Mouse (Mus musculus): ENCODE results near the gene Atg4b.
A peak's percentile ranks its signal among the peaks of the same experiment; 100 is the strongest.
"Not testable (repeated sequence)": the region's sequence is repeated elsewhere in the genome, so short reads cannot be mapped to it uniquely, and the experiment has no call there.

Atg4b gene

DNA sequence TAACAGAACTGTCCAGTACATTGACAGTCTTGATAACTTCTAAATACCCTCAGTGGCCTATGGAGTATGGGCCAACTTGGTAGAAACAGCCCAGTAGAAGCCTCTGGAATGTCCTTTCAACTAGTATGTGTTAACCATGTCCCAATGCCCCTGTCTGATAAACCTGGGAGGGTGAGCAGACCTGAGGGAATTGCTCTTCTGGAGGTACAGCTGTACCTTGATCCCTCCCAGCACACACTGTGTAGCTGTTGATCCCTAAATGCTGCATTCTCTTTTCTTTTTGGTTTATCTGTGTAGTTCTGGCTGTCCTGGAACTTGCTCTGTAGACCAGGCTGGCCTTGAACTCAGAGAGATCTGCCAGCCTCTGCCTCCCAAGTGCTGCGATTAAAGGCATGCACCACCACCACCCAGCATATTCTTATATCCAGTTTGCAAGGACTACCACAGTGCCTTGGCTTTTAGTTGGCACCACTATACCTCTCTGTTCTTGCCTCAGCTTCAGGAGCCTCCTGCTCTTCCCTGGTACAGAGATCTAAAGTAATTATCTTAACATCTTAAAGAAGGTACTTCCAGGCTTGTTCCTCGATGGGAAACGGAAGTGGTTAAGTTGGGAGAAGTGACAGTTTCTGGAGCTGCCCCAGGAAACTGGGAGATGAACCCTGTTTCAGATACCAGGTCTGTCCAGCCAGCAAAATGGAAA is 72.6 kb downstream of the Atg4b start:
- no peak for DNase-seq

DNA sequence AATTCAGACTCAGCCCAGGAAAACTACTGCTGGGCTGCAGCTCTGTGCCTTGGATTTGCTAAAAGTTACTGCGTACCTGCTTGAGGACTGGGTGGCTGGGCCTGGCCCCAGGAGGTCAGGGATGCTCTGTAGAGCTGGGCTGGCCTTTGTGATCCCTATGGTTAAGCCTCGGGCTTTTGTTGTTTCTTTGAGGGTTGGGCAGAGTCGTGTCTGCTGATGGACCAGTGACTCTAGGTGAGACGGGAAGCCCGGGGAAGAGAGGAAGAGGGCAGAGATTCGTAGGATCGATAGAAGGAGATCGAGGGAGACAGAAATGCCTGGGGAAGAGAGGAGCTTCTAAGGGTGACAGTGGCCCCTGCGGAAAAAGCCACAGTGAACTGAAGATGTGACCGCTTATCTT is 73.3 kb downstream of the Atg4b start, which contains the start of gene D2hgdh:
Gene D2hgdh, plus strand, starts transcription at position 301 of the 400 bp plus-strand sequence.
- DNase-seq: no peak

DNA sequence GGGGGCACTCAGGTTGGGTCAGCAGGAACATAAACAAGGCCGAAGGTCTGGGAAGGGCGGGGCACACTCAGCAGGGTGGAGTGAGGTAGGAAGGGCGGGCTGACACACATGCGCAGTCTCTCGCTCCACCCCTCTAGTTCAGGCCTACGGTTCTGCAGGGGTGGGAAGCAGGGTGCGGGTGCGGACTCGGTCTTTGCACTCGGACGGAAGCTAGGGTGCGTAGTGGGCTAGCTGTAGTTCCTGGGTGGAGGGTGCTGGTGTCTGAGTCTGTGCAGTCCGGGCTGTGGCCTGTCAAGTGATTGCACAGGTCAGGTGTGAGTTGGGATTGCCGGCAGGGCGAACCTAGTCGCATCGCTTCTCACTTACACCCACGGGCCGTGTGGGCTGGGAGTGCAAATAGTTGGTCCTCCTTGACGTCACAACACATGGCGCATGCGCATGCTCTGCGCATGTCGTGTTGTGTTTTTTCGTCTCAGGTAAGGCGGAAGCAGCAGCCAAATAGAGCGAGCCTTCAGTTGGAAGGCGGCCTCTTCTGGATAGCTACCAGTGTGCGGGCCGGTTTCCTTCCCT is 73.9 kb downstream of the Atg4b start:
- DNase-seq: peak; percentile 97

DNA sequence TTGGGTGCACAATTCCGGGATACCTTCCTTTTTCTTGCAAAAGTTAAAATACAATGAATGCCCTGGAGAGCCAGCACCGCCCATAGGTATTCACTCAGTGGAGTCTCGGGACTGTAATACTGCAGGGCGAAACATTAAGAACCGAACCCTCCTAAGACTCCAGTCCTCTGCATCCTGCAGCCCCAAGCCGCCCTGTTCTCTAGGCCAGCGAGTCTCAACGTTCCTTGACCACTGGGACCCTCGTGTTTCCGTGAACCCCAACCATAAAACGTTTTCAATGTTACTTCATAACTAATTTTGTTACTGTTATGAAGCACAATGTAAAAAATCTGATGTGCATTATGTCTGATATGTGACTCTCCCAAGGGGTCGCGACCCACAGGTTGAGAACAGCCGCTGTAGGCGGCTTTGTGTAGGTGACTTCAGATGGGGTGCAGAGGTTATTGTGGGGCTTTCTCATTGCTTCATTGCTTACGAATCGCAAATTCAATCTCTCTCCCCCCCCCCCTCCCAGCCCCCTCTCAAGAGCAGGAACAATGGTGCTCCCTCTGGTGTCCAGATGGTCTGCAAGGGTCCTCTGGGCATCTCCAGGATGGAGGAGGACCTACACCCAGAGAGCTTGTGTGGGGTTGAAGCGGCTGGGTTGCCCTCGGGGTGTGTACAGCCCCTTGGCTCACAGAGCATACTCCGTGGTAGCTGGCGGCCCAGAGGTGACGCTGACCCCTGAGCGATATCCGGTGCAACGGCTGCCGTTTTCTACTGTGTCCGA is 74.7 kb downstream of the Atg4b start:
- DNase-seq: no peak

DNA sequence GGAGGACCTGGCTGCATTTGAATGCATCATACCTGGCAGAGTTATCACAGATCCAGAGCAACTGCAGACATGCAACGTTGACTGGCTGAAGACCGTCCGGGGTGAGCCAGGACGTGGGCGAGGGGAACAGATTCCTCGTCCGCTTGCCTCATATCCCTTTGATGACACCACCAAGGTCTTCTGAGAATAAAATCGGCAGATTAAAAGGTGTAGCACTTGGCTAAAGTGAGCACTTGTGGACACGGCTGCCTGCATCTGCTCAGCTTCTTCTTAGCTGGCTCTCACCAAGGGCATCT is 75.2 kb downstream of the Atg4b start:
- no peak for DNase-seq

GRCm38 (mm10) chr1:93832754-93833360 is 81.6 kb downstream of the Atg4b start:
- DNase-seq: not testable (repeated sequence)

GRCm38 (mm10) chr1:93834671-93835150 is 83.4 kb downstream of the Atg4b start:
- no peak for DNase-seq

DNA sequence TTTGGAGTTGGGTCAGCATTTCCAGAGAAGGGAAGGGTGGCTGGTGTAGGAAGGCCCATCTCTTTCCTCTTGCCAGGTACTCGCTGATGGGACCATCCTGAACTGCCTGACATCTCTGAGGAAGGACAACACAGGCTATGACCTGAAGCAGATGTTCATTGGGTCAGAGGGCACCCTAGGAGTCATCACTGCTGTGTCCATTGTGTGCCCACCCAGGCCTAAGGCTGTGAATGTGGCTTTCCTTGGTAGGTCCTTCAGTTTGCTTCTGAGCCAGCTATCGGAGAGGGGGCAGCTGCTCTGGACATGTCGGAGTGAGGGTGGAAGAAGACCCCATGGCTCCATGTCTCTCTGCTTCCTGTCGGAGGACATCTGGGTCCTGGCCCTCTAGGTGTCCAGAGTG is 83.9 kb downstream of the Atg4b start:
- no peak for DNase-seq

DNA sequence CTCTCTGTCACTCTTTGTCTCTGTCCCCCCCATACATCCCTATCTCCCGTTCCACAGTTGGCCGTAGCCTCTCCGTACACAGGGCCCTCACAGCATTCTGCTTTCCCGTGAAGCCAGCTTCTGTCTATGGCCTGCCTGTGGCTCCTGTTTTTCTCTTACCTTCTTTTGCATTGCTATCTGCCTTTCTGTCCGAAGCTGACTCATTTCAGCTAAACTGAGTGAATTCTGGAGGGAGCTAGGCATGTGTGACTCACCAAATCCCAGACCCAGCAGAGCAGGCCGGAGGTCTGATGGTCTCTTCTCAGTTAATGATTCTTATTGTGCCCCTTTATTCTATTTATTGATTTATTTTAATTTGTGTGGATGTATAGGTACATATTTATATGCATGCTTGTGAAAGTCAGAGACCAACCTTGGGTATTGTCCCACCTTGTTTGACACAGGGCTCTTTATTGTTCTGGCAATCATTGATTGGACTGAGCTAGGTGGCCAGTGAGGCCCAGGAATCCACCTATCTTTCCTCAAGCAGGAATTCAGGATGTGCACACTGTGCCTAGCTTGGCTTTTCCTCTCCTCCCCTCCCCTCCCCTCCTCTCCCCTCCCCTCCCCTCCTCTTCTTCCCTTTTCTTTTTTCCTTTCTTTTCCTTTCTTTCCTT is 84.7 kb downstream of the Atg4b start:
- no peak for DNase-seq

DNA sequence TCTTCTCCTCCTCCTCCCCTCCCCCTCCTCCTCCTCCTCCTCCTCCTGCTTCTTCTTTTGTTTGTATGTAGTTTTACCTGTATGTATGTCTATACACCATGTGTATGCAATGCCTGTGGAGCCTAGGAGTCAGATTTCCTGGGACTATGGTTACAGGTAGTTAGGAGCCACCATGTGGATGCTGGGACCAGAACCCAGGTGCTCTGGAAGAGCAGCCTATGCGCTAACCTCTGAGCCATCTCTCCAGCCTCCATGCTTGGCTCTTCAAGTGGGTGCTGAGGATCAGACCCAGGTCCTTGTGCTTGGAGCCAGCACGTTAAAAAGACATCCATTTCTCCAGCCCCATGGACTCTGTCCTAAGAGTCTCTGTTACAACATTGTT is 85.2 kb downstream of the Atg4b start:
- DNase-seq: no peak

DNA sequence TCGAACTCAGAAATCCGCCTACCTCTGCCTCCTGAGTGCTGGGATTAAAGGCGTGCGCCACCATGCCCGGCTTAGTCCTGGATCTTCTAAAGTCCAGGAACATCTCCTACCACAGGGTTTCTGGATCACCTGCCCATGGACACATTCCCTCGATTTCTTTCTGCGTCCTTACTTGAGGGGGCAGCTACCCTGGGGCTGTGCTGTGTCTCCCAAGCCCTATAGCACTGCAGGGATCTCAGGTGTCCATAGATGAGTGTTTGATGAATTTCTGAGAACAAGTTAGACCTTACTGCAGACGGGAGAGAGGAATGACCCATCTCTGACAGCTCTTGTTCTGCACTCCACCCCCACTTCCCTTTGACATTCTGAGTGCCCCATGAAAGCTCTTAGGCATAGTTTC is 86.0 kb downstream of the Atg4b start:
- DNase-seq: no peak

GRCm38 (mm10) chr1:93838569-93838968 is 87.3 kb downstream of the Atg4b start:
- not testable (repeated sequence) for DNase-seq
